Mouse (Mus musculus) MN1 (cell line): ENCODE data around the gene Ptcd3.
"Not testable (repeated sequence)": the region's sequence is repeated elsewhere in the genome, so short reads cannot be mapped to it uniquely, and the experiment has no call there.

Experiments used
- DNase-seq: peaks from one replicate; pipeline ENCODE4 v3.0.0-alpha.2; 2016; ENCODE audit warnings: low spot score

Gene Ptcd3

GRCm38 (mm10) chr6:71908481-71909381 is at the start of gene Ptcd3, which contains the start of gene Polr1a:
Gene Ptcd3, minus strand, starts transcription at chr6:71908750.
Gene Polr1a, plus strand, starts transcription at chr6:71909053.
- DNase-seq = peak; percentile 94

DNA sequence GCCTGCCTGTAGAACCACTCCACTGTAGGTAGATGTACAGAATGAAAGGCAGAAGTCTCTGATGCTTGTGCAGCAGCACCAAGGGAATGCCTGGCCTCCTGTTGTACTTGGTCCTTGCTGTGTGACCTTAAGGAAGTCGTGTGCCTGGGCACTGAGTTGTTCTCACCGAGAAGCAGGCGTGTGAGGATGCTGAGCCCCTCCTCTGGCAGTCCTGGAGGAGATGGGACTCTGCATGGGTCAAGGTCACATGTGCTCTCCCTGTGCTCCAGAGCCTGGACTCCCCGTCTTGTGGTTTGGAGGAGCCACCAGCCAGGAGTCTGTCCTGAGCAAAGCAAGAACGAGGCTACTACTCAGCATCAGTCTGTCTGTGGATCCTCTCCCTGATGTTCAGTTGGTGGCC is 42.6 kb upstream of the Ptcd3 start:
- no peak for DNase-seq

DNA sequence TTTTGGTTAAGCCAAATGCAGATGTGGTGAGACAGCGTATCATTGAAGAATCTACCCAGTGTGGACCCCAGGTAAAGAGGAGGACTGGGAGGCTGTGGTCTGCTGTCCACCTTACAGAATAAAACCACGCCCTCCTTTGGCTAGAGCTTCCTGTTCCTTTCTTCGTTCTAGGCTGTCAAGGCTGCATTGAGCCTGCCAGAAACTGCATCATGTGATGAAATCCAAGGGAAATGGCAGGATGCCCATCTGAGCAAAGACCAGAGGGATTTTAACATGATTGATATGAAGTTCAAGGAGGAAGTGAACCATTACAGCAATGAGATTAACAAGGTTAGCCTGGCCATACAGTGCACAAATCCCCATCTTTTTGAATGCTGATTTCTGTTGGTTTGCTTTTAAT is 42.0 kb upstream of the Ptcd3 start:
- peak; percentile 79 for DNase-seq

GRCm38 (mm10) chr6:71949721-71950120 is 41.2 kb upstream of the Ptcd3 start:
- no peak for DNase-seq

- DNase-seq = no peak
Measured at GRCm38 (mm10) chr6:71946121-71946520, 37.6 kb upstream of the Ptcd3 start.

- no peak for DNase-seq
Measured at GRCm38 (mm10) chr6:71945101-71945500, 36.6 kb upstream of the Ptcd3 start.

DNA sequence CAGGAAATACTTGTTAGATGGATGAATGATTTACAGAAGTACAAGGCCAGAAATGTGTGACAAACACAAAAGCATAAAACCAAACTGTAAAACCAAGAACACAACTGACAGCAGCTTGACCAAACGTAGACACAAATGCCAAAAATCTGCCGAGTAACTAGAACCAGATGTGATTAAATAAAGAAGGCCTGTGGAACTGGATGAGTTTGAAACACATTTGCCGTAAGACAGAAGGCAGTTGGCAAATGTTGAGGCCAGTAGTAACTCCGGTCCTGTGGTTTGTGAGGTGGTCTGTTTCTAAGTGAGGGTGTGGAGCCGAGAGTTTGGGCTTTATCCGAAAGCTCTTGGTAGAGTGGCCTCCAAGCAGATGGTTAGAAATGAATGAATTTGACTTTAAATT is 32.4 kb upstream of the Ptcd3 start:
- no peak for DNase-seq

- no peak for DNase-seq
Measured at GRCm38 (mm10) chr6:71935737-71936136, 27.2 kb upstream of the Ptcd3 start.

DNA sequence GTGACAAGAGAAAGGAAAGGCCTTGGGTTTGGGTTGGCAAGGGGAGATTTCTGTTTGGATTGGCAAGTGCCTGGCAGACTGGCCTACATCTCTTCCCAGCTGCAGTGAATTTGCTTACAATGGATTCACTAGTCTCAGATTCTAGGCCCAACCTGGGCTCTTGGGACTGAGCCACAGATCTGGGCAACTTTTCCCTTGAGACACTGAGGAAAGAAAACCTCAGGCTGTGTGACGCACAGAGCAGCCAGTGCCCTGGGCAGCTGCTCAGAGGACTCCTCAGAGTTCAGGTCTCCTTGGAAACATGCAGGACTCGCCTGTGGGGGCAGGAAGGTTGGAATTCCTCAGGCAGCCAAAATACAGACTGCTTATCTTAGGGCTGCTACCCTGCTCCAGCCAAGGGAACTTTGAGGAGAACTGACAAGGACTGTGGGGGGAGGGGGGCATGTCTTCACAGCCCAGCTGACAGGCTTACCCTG is 25.6 kb upstream of the Ptcd3 start:
- DNase-seq = peak; percentile 85

DNA sequence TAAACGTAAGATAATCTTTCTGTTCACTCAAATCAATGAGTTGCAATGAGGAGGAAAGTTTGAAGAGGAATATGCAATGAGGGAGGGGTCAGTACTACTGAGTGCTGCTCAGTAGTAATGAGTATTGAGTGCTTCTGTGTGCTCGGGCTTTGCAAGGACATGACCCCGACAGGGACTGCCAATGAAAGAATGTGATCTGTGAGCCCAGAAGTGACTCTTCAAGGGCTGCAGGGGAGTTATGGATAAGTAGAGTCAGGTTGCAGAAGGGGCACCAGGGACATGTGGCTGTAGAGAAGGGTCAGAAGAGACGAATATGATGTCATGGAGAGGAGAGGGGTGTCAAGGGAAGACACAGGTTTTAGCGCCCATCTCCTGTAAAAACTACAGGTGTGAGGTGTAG is 23.8 kb upstream of the Ptcd3 start:
- DNase-seq = no peak

DNA sequence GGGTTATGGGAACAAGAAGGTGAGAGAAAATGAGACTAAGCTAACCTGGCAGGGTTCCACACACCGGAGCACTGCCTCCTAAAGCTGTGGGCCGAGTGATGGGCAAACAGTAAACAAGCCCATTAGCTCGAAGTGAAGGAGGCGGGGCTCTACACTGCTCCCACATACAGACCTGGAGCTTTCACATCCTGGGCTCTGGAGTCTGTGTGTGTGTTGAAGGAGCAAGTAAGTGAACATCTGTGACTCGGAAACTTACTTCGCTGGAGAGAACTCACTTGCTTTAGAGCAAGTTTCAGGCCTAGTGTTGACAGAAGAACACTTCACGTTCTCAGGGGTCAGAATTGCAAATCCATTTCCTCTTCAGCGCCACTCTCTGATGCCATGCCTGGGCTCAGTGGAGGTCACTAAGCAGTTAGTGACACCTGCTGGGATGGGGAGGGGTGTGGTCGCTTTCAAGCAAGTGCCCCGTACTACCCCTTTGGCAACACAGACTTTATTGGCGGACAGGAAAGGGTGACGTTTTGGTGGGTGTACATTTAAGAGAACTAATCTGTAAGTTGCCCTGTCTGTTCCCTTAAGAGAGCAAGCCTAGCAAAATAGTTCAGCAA is 22.4 kb upstream of the Ptcd3 start:
- DNase-seq = no peak

DNA sequence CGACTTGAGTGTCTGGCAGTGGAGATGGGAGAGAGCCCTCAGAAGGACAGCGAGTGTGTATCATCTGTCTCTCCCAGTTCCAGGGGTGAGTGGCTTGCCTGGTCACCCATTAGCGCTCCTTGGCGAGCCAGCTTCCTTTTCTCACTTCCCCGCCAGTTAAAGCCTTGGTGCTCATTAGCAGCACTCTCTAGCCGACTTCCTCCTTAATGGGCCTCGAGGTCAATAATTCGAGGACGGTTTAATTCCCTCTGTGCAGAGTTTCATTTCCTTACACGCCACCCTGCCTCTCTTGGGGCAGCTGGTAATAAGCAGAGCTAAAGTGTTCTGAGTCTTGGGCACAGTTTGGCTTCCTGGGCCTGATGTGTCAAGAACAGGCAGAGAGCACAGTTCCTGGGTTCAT is 21.5 kb upstream of the Ptcd3 start:
- DNase-seq = peak; percentile 23

DNA sequence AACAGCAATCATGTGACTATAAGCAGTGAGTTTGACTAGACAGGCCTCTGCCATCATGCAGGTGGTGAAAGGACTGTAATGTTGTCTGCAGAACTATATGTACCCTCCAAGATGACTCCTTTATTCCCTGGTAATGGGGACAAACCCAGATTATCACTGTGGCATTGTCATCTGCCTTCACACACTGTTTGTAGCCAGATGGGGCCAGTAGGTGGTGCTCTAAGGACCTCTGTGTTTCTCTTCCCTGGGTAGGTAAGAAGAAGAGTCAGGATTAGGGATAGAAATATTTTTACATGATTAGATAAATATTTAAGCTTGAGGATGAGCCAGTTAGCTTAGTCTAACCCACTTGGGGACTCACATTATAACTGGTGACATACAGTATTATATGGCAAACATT is 19.4 kb upstream of the Ptcd3 start:
- DNase-seq = peak; percentile 62

DNA sequence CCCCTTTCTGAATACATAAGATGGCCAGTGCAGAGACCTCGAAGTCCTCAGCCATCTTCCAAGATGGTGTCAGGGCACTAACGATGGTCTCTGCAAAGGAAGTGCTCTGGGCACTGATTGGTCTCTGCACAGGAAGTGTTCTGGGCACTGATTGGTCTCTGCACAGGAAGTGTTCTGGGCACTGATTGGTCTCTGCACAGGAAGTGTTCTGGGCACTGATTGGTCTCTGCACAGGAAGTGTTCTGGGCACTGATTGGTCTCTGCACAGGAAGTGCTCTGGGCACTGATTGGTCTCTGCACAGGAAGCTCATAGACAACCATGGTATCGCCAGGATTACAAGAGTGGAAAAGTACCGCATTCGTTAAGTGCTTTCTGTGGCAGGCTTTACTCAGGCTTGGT is 16.7 kb upstream of the Ptcd3 start:
- not testable (repeated sequence) for DNase-seq

DNA sequence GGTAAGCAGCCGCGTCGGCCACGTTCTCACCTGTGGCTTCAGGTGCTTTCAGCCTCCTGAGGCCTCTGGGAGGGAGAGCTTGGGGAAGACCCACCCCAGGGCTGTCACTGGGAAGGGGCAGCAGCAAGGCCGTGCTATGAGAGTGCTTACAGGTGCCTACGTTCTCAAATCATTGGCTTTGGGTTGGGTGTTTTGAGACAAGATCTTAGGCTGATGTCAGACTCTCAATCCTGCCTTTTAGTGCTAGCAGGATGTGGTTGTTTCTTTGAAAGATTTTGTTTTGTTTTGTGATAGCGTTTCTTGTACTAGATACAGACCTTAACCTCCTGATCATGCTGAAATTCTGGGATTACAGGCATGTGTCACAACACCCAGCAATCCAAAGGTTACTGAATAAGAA is 12.2 kb upstream of the Ptcd3 start:
- DNase-seq = no peak

GRCm38 (mm10) chr6:71911686-71912450 is 3.3 kb upstream of the Ptcd3 start:
- DNase-seq = no peak

- DNase-seq = peak; percentile 20
Measured at GRCm38 (mm10) chr6:71909840-71910239, 1.3 kb upstream of the Ptcd3 start.

DNA sequence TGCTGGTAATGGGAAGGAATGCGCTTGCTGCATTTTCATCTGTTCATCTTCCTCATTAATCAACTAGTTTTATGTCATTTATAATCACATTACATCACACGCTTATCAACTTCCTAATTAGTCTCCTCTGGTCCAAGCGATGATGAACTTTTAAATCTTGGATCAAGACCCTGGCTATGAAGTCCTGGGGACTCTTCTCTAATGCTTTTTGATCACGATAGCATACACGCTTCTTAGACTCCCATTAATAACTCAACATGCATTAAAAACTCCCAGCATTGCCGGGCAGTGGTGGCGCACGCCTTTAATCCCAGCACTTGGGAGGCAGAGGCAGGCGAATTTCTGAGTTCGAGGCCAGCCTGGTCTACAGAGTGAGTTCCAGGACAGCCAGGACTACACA is 834 bp upstream of the Ptcd3 start:
- DNase-seq = no peak

DNA sequence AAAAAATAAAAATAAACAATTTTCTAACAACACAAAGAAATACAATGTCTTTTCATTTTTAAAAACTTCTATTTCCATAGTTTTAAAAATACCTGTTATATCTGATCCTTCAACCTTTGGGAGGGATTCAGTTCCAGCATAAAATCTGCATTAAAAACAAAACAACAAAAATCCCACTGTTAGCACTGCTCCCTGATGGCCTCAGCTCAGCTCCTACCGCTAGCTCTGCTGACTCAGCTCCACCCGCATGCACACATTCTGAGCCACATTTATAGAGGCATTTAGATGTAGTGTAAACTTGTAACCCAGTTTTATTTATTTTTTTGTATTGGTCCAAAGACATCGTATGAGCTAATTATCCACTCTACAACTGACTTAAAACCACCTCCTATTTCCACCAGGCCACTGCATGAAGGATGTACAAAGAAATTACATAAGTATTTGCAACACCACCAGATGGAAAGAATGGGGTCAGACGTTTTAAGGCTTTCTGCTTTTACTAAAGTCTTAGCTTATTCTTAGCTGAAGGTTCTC is 781 bp downstream of the Ptcd3 start:
- peak; percentile 32 for DNase-seq

DNA sequence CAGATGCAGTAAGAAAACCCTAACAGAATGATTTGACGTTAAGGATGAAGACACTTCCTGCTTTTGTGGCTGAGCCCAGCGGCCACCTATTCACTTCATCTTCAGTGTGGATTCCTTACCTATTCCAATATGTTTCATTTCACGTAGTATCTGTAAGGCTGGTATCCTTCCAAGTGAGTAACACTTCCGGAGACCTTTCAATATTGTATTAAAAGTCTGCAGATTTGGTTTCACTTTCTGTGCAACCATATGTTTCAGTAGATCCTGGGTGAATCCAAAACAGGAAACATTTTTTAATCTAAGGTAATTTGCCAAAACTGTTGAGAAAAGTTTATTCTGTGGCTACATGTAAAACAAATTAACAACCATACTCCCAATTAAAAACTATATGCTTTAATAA is 15.3 kb downstream of the Ptcd3 start:
- DNase-seq = no peak

DNA sequence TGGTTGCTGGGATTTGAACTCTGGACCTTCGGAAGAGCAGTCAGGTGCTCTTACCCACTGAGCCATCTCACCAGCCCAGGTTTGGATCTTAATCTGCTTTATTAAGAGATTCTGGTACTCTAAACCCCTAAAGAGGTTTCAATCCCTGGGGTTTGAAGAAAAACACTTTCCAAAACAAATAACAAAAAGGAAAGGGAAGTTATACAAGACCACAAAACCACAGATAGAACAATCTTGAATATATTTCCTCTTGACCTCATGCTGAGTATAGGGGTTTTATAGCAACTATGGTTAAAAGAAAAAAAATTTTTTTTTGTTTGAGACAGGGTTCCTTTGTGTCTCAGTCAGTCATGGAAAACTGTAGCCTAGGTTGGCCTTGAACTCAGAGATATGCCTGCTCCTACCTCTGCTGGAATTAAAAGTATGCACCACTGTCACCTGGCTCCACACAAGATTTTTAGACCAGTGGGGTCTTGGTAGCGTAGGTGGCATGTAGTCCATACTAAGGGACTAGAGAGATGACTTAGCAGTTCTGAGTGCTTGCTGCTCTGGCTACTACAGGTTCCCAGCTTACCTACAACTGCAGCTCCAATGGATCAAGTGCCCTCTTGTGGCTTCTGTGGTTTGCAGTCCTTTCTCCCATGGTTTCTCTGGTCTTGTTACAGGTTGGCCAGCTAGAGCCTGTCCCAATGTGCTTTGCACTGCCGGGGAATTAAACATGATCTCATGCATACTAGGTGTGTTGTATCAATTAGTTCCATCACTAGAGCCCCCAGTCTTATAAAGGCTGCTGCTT is 30.4 kb downstream of the Ptcd3 start:
- DNase-seq = no peak

DNA sequence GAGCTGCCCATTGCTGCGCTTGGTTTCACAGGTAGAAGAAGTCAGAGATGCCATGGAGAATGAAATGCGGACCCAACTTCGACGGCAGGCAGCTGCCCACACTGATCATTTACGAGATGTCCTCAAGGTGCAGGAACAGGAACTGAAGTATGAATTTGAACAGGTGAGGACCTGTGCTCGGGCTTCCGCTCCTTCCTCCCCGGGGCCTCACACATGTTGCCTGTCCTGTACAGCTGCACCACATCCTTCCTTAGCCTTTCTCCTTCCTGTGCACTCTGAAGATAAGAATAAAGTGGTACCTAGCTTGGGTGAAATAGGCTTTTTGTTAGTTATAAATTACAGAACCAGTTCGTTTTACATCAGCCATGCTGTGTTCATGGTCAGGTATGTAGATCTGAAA is 37.2 kb downstream of the Ptcd3 start:
- DNase-seq = no peak
